Mouse (Mus musculus) embryonic facial prominence, embryonic 12.5 days (tissue): ENCODE measurements around the gene Stk35. TPM values are rescaled to one million over a fixed set of nuclear protein-coding genes. Genes with fewer than 3 reads are reported as not detected.

ENCODE experiments used
- ATAC-seq: fragments of 200-750 bp; cut with Nextera tagmentation; 2 replicates; pipeline ENCODE4 v1.8.0; 2017; ENCODE audit not compliant: insufficient number of reproducible peaks, insufficient read depth, low FRiP score, low TSS enrichment
- H3K27ac ChIP-seq: fragments of 300-500 bp; sonication (generic); 2 replicates; pipeline ENCODE4 v1.5.1; 2016; ENCODE audit warnings: mild to moderate bottlenecking
- H3K27me3 ChIP-seq: fragments of 300-500 bp; sonication (generic); 2 replicates; pipeline ENCODE4 v1.6.1; 2016; ENCODE audit warnings: mild to moderate bottlenecking, moderate library complexity
- H3K36me3 ChIP-seq: fragments of 300-500 bp; sonication (generic); 2 replicates; pipeline ENCODE4 v1.6.1; 2016; ENCODE audit warnings: mild to moderate bottlenecking
- H3K4me1 ChIP-seq: fragments of 300-500 bp; sonication (generic); 2 replicates; pipeline ENCODE4 v1.6.1; 2016
- H3K4me2 ChIP-seq: fragments of 300-500 bp; sonication (generic); replicated peaks from 2 replicates; pipeline ENCODE4 v1.6.1; 2016; ENCODE audit warnings: mild to moderate bottlenecking, moderate library complexity
- H3K4me3 ChIP-seq: fragments of 300-500 bp; sonication (generic); 2 replicates; pipeline ENCODE4 v1.5.1; 2016; ENCODE audit warnings: mild to moderate bottlenecking
- H3K9ac ChIP-seq: fragments of 300-500 bp; sonication (generic); 2 replicates; pipeline ENCODE4 v1.6.1; 2016; ENCODE audit warnings: mild to moderate bottlenecking, moderate library complexity
- H3K9me3 ChIP-seq: fragments of 300-500 bp; sonication (generic); 2 replicates; pipeline ENCODE4 v1.6.1; 2016; ENCODE audit warnings: mild to moderate bottlenecking, moderate library complexity
- WGBS: fragments of 180-500 bp; shearing (Covaris S2); methylation state at CpG from one replicate; pipeline ENCODE4 v1.1.7; 2016; 5-methylcytosine and 5-hydroxymethylcytosine counted together
- polyA plus RNA-seq: library from polyadenylated mRNA; unstranded; fragments of >200 nt; fragmentation: Nextera tagmentation; extraction: Ambion mirVana; gene quantifications from 2 replicates; pipeline ENCODE4 v1.2.1, GENCODE M21; 2016

Stk35 gene
- 19.2 and 21.4 TPM in 2 replicates for polyA plus RNA-seq

- Histone ChIP-seq H3K4me2 (peak within 1 kb of the TSS; percentile 74), H3K36me3 (peaks cover 7% of the 10 kb centered on the region), H3K27ac (peak within 1 kb of the TSS; percentile 97), H3K4me1 (peaks cover 19% of the 10 kb centered on the region), H3K4me3 (peak within 1 kb of the TSS; percentile 95), H3K9ac (peak within 1 kb of the TSS; percentile 93), H3K27me3 (no peaks in the 10 kb centered on the region), H3K9me3 (no peaks in the 10 kb centered on the region)
- peak; percentile 83 for ATAC-seq
- under 1% methylated on average over 63 of the region's 63 CpGs for WGBS
These were observed at the start of gene Stk35 for GRCm38 (mm10) chr2:129800271-129800903. Stk35 (plus strand) TSS chr2:129800517.

GRCm38 (mm10) chr2:129782046-129782445 lies 18.3 kb upstream of the Stk35 start:
- Histone ChIP-seq H3K36me3 (no peaks in the 10 kb centered on the region), H3K27ac (no peak overlapping the region), H3K4me3 (no peak overlapping the region), H3K27me3 (no peaks in the 10 kb centered on the region), H3K9ac (no peak overlapping the region), H3K4me1 (no peaks in the 10 kb centered on the region), H3K4me2 (no peak overlapping the region), H3K9me3 (no peaks in the 10 kb centered on the region)
- no peak for ATAC-seq
- WGBS = 89% methylated on average over 1 of the region's 1 CpGs

- ATAC-seq = no peak
- H3K4me2 ChIP-seq = no peak overlapping the region
- no peak overlapping the region for H3K9ac ChIP-seq
- no peaks in the 10 kb centered on the region for H3K36me3 ChIP-seq
- no peaks in the 10 kb centered on the region for H3K27me3 ChIP-seq
- 88% methylated on average over 2 of the region's 2 CpGs for WGBS
- H3K27ac ChIP-seq = no peak overlapping the region
- H3K9me3 ChIP-seq = peaks cover 5% of the 10 kb centered on the region; the same call in 1 of the 2 replicates
- no peaks in the 10 kb centered on the region; the same call in 1 of the 2 replicates for H3K4me1 ChIP-seq
- H3K4me3 ChIP-seq = no peak overlapping the region
These were observed 3.8 kb upstream of the Stk35 start for GRCm38 (mm10) chr2:129796501-129796900.

GRCm38 (mm10) chr2:129797709-129798108 lies 2.6 kb upstream of the Stk35 start:
- Histone ChIP-seq H3K4me2 (no peak overlapping the region), H3K9me3 (peaks cover 5% of the 10 kb centered on the region; the same call in 1 of the 2 replicates), H3K27me3 (no peaks in the 10 kb centered on the region), H3K9ac (no peak overlapping the region), H3K4me1 (peaks cover 8% of the 10 kb centered on the region), H3K36me3 (no peaks in the 10 kb centered on the region), H3K4me3 (no peak overlapping the region), H3K27ac (no peak overlapping the region)
- ATAC-seq = no peak
- 93% methylated on average over 2 of the region's 3 CpGs for WGBS

GRCm38 (mm10) chr2:129798410-129798809 lies 1.9 kb upstream of the Stk35 start:
- H3K9me3 ChIP-seq = peaks cover 5% of the 10 kb centered on the region; the same call in 1 of the 2 replicates
- H3K4me1 ChIP-seq = peaks cover 15% of the 10 kb centered on the region
- no peak overlapping the region for H3K4me2 ChIP-seq
- no peak overlapping the region for H3K27ac ChIP-seq
- H3K4me3 ChIP-seq = no peak overlapping the region
- H3K27me3 ChIP-seq = no peaks in the 10 kb centered on the region
- H3K36me3 ChIP-seq = no peaks in the 10 kb centered on the region; the same call in 1 of the 2 replicates
- ATAC-seq = no peak
- no peak overlapping the region for H3K9ac ChIP-seq

- Histone ChIP-seq H3K27ac (peak overlapping the region; percentile 97), H3K9ac (peak overlapping the region; percentile 93), H3K4me2 (peak overlapping the region; percentile 74), H3K4me3 (peak overlapping the region; percentile 95), H3K4me1 (peaks cover 22% of the 10 kb centered on the region), H3K36me3 (peaks cover 11% of the 10 kb centered on the region), H3K9me3 (no peaks in the 10 kb centered on the region), H3K27me3 (no peaks in the 10 kb centered on the region)
- ATAC-seq = peak; percentile 4; the same call in 1 of the 2 replicates
- WGBS = under 1% methylated on average over 32 of the region's 32 CpGs
These were observed 550 bp downstream of the Stk35 start for GRCm38 (mm10) chr2:129800904-129801230.

- under 1% methylated on average over 73 of the region's 73 CpGs for WGBS
- Histone ChIP-seq H3K27me3 (no peaks in the 10 kb centered on the region), H3K4me1 (peaks cover 22% of the 10 kb centered on the region), H3K9me3 (no peaks in the 10 kb centered on the region), H3K36me3 (peaks cover 13% of the 10 kb centered on the region), H3K9ac (peak overlapping the region; percentile 93), H3K4me3 (peak overlapping the region; percentile 95), H3K27ac (peak overlapping the region; percentile 97), H3K4me2 (peak overlapping the region; percentile 74)
- peak; percentile 70 for ATAC-seq
These were observed 1.1 kb downstream of the Stk35 start for GRCm38 (mm10) chr2:129801231-129802029.

- no peaks in the 10 kb centered on the region for H3K9me3 ChIP-seq
- no peak overlapping the region for H3K9ac ChIP-seq
- WGBS = 92% methylated on average over 4 of the region's 4 CpGs
- no peak overlapping the region for H3K4me2 ChIP-seq
- peaks cover 29% of the 10 kb centered on the region for H3K4me1 ChIP-seq
- no peak overlapping the region for H3K27ac ChIP-seq
- peaks cover 18% of the 10 kb centered on the region for H3K36me3 ChIP-seq
- ATAC-seq = no peak
- no peak overlapping the region for H3K4me3 ChIP-seq
- H3K27me3 ChIP-seq = no peaks in the 10 kb centered on the region
These were observed 5.2 kb downstream of the Stk35 start for GRCm38 (mm10) chr2:129805486-129805885.

GRCm38 (mm10) chr2:129806486-129806885 lies 6.2 kb downstream of the Stk35 start:
- no peak overlapping the region for H3K9ac ChIP-seq
- no peak for ATAC-seq
- H3K9me3 ChIP-seq = no peaks in the 10 kb centered on the region
- no peak overlapping the region for H3K4me2 ChIP-seq
- WGBS = 82% methylated on average over 2 of the region's 2 CpGs
- H3K27me3 ChIP-seq = no peaks in the 10 kb centered on the region
- no peak overlapping the region for H3K27ac ChIP-seq
- peaks cover 29% of the 10 kb centered on the region for H3K4me1 ChIP-seq
- H3K36me3 ChIP-seq = peaks cover 28% of the 10 kb centered on the region
- H3K4me3 ChIP-seq = no peak overlapping the region

- Histone ChIP-seq H3K27ac (no peak overlapping the region), H3K9me3 (no peaks in the 10 kb centered on the region), H3K9ac (no peak overlapping the region), H3K27me3 (no peaks in the 10 kb centered on the region), H3K4me3 (no peak overlapping the region), H3K36me3 (peaks cover 39% of the 10 kb centered on the region), H3K4me1 (peaks cover 9% of the 10 kb centered on the region; the same call in 1 of the 2 replicates), H3K4me2 (no peak overlapping the region)
- 97% methylated on average over 7 of the region's 7 CpGs for whole genome bisulfite sequencing
- no peak for ATAC-seq
These were observed 10.2 kb downstream of the Stk35 start for GRCm38 (mm10) chr2:129810563-129810962.

- 93% methylated on average over 3 of the region's 3 CpGs for WGBS
- peaks cover 46% of the 10 kb centered on the region for H3K36me3 ChIP-seq
- no peak for ATAC-seq
These were observed 13.7 kb downstream of the Stk35 start for GRCm38 (mm10) chr2:129814033-129814432.

GRCm38 (mm10) chr2:129815076-129815475 lies 14.8 kb downstream of the Stk35 start:
- no peak overlapping the region for H3K4me3 ChIP-seq
- H3K4me1 ChIP-seq = no peaks in the 10 kb centered on the region
- no peaks in the 10 kb centered on the region for H3K9me3 ChIP-seq
- no peak overlapping the region for H3K27ac ChIP-seq
- no peak for ATAC-seq
- peaks cover 48% of the 10 kb centered on the region for H3K36me3 ChIP-seq
- H3K9ac ChIP-seq = no peak overlapping the region
- WGBS = 67% methylated on average over 2 of the region's 2 CpGs
- H3K27me3 ChIP-seq = no peaks in the 10 kb centered on the region
- H3K4me2 ChIP-seq = no peak overlapping the region

More at GRCm38 (mm10) chr2:129814033-129814432, 13.7 kb downstream of the Stk35 start:
- Histone ChIP-seq H3K27ac (no peak overlapping the region), H3K9me3 (no peaks in the 10 kb centered on the region), H3K4me2 (no peak overlapping the region), H3K27me3 (no peaks in the 10 kb centered on the region), H3K9ac (no peak overlapping the region), H3K4me3 (no peak overlapping the region), H3K4me1 (no peaks in the 10 kb centered on the region)
